Mouse (Mus musculus) CH12.LX (cell line): ENCODE measurements around the gene Tssk6.

Experiments used
- CTCF ChIP-seq, 2 experiments: IDR thresholded peaks in 1 of 2; conservative IDR thresholded peaks in 1 of 2; 2 replicates each; pipeline ENCODE4 v1.5.1; 2011 to 2012; ENCODE audit warnings: low read depth in 2 of 2, low read length in 2 of 2, improper control_type of control experiment in 1 of 2, inconsistent platforms in 1 of 2, mild to moderate bottlenecking in 1 of 2, moderate library complexity in 1 of 2
- HCFC1 ChIP-seq: IDR thresholded peaks from 2 replicates; pipeline ENCODE4 v1.6.1; 2012; ENCODE audit warnings: low read depth, mild to moderate bottlenecking, inconsistent platforms, low read length, improper control_type of control experiment
- IRF4 ChIP-seq: IDR thresholded peaks from 2 replicates; pipeline ENCODE4 v1.6.1; 2014; ENCODE audit warnings: low read depth, mild to moderate bottlenecking, inconsistent platforms, low read length, improper control_type of control experiment
- MEF2A ChIP-seq: IDR thresholded peaks from 2 replicates; pipeline ENCODE4 v1.6.1; 2014; ENCODE audit warnings: low read depth, mild to moderate bottlenecking, inconsistent platforms, low read length, improper control_type of control experiment, borderline replicate concordance
- MYC ChIP-seq: IDR thresholded peaks from 2 replicates; pipeline ENCODE4 v1.6.1; 2011; ENCODE audit warnings: low read depth, mild to moderate bottlenecking, improper control_type of control experiment, low read length
- POLR2A ChIP-seq: IDR thresholded peaks from 2 replicates; pipeline ENCODE4 v1.6.1; 2011; ENCODE audit warnings: low read depth, mild to moderate bottlenecking, improper control_type of control experiment, low read length
- TCF12 ChIP-seq: IDR thresholded peaks from 2 replicates; pipeline ENCODE4 v1.6.1; 2014; ENCODE audit warnings: low read depth, mild to moderate bottlenecking, inconsistent platforms, low read length, improper control_type of control experiment

- no peak for TF ChIP-seq HCFC1
- no peak for TF ChIP-seq MEF2A
- TF ChIP-seq TCF12 = no peak
- no peak for TF ChIP-seq CTCF (conservative IDR thresholded peaks at IDR 0.05 in 1 of 2, IDR thresholded peaks at IDR 0.05 in 1 of 2; ENCODE audit: low read depth in 2 of 2, low read length in 2 of 2)
- TF ChIP-seq POLR2A = no peak
- no peak for TF ChIP-seq IRF4
- TF ChIP-seq MYC = no peak
Measured at GRCm38 (mm10) chr8:69918506-69918905, 16.5 kb downstream of the Tssk6 start.
